Mouse (Mus musculus) liver, embryonic 14.5 days (tissue): Measurements from ENCODE around the gene Lrrc3c. TPM values are rescaled to one million over a fixed set of nuclear protein-coding genes. Genes with fewer than 3 reads are reported as not detected.
"Not testable (repeated sequence)": the region's sequence is repeated elsewhere in the genome, so short reads cannot be mapped to it uniquely, and the experiment has no call there.

Experiments used
- ATAC-seq: fragments of 200-750 bp; cut with Nextera tagmentation; 2 replicates; pipeline ENCODE4 v1.8.0; 2017; ENCODE audit warnings: moderate number of reproducible peaks, mild to moderate bottlenecking, moderate library complexity; ENCODE audit not compliant: insufficient read depth
- DNase-seq, 3 experiments: peaks; one replicate each; pipeline ENCODE4 v3.0.0-alpha.2; 2012 to 2013; ENCODE audit warnings: low read depth in 3 of 3, low spot score in 3 of 3
- H3K27ac ChIP-seq: fragments of 300-500 bp; sonication (generic); 2 replicates; pipeline ENCODE4 v1.5.1; 2014; ENCODE audit warnings: moderate library complexity, mild to moderate bottlenecking, control low read depth, inconsistent platforms
- H3K27me3 ChIP-seq: fragments of 300-500 bp; sonication (generic); 2 replicates; pipeline ENCODE4 v1.6.1; 2014; ENCODE audit warnings: mild to moderate bottlenecking, low read length, moderate library complexity; ENCODE audit not compliant: control insufficient read depth, insufficient read depth
- H3K36me3 ChIP-seq: fragments of 300-500 bp; sonication (generic); replicated peaks from 2 replicates; pipeline ENCODE4 v1.6.1; 2014; ENCODE audit warnings: low read depth; ENCODE audit not compliant: control insufficient read depth, insufficient read depth
- H3K4me1 ChIP-seq, 2 experiments: fragments of 200-500 bp in 1 of 2; fragments of 300-500 bp in 1 of 2; sonication (generic) in 1 of 2; replicated peaks; 2 replicates each; pipeline ENCODE4 v1.6.1; 2012 to 2014; ENCODE audit warnings: antibody characterized with exemption in 1 of 2, inconsistent platforms in 1 of 2, low read length in 1 of 2; ENCODE audit not compliant: control insufficient read depth in 2 of 2, insufficient read depth in 2 of 2
- H3K4me2 ChIP-seq: fragments of 300-500 bp; sonication (generic); 2 replicates; pipeline ENCODE4 v1.6.1; 2014; ENCODE audit warnings: low read depth, mild to moderate bottlenecking, control low read depth, moderate library complexity
- H3K4me3 ChIP-seq, 2 experiments: fragments of 200-500 bp in 1 of 2; fragments of 300-500 bp in 1 of 2; sonication (generic) in 1 of 2; 2 replicates each; pipeline ENCODE4 v1.5.1; 2012 to 2014; ENCODE audit warnings: low read depth in 2 of 2, low read length in 2 of 2, mild to moderate bottlenecking in 2 of 2, control low read depth in 1 of 2, inconsistent platforms in 1 of 2, moderate library complexity in 1 of 2; ENCODE audit not compliant: insufficient read depth in 1 of 2
- H3K9ac ChIP-seq: fragments of 300-500 bp; sonication (generic); replicated peaks from 2 replicates; pipeline ENCODE4 v1.6.1; 2014; ENCODE audit warnings: mild to moderate bottlenecking, control low read depth, moderate library complexity
- H3K9me3 ChIP-seq: fragments of 300-500 bp; sonication (generic); 2 replicates; pipeline ENCODE4 v1.6.1; 2016; ENCODE audit warnings: low read length, mixed read lengths; ENCODE audit not compliant: control insufficient read depth
- CTCF ChIP-seq: IDR thresholded peaks from 2 replicates; pipeline ENCODE4 v1.5.1; 2016; ENCODE audit warnings: antibody characterized with exemption, low read depth, control low read depth
- EP300 ChIP-seq: IDR thresholded peaks from 2 replicates; pipeline ENCODE4 v1.6.1; 2016; ENCODE audit warnings: antibody characterized with exemption, low read depth
- WGBS: fragments of 180-500 bp; shearing (Covaris S2); extraction: QIAGEN DNeasy Blood & Tissue Kit; methylation state at CpG from one replicate; pipeline ENCODE4 v1.1.7; 2014; ENCODE audit not compliant: insufficient replicate concordance; 5-methylcytosine and 5-hydroxymethylcytosine counted together
- polyA plus RNA-seq, 2 experiments: library from polyadenylated mRNA; depleted of rRNA in 1 of 2; stranded (reverse) in 1 of 2; unstranded in 1 of 2; fragments of >200 nt; fragmentation: Nextera tagmentation in 1 of 2; extraction: Ambion mirVana in 1 of 2; gene quantifications; 2 replicates each; pipeline versions ENCODE4 v1.2.1 to v1.2.3; 2012 to 2014

Lrrc3c gene
- polyA plus RNA-seq, 2 experiments: not detected

DNA sequence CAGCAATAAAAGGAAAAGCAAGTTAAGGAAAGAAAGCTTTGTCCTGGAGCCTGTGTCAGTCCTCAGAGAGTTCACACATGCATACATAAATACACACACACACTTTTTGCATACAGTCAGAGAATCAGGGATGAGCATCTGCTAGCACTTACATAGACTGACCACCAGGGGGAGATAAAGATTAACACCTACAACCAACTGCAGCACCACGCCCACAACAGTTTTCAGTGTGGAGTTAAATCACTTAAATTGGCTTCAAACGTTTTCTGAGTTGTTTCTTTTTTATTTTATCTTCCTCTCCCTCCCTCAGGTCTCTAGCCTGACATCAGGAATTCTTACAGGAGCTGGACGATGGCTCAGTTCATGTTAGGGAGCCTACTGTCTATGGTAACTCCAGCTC, 8.7 kb downstream of the Lrrc3c start:
- ATAC-seq (no peak), DNase-seq (peak in 1 of 3 experiments; percentile 25)
- H3K4me3 ChIP-seq: no peak overlapping the region
- H3K27me3 ChIP-seq: peaks cover 3% of the 10 kb centered on the region
- H3K27ac ChIP-seq: no peak overlapping the region
- 5% methylated on average over 3 of the region's 3 CpGs for WGBS
- no peaks in the 10 kb centered on the region for H3K9me3 ChIP-seq
- no peaks in the 10 kb centered on the region for H3K4me1 ChIP-seq
- TF ChIP-seq EP300 (no peak), CTCF (peak; percentile 85)
- H3K9ac ChIP-seq: no peak overlapping the region
- H3K36me3 ChIP-seq: no peaks in the 10 kb centered on the region
- H3K4me2 ChIP-seq: no peak overlapping the region

DNA sequence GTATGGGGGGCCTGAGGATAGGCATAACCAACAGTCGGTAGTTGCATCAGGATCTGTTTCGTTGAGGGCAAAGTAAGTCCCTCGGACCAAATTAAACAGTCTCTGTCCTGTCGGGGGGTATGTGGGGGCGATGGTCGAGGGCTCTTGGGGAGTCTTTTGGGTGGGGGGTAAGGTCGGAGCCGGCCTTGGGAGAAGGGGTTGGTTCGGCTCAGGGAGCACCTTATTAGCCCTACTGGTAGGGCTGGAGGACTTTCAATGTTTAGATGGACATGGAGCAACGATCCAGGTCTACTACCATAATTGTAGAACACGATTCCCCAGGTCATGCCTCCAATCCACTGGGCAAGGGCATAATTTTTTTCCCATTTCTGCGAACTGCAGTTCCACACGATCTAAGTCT, 22.7 kb downstream of the Lrrc3c start:
- no peak overlapping the region for H3K4me2 ChIP-seq
- no peak overlapping the region for H3K9ac ChIP-seq
- H3K36me3 ChIP-seq: no peaks in the 10 kb centered on the region
- no peaks in the 10 kb centered on the region for H3K27me3 ChIP-seq
- WGBS: 77% methylated on average over 13 of the region's 13 CpGs
- DNase-seq: no peak
- H3K4me1 ChIP-seq: no peaks in the 10 kb centered on the region
- no peaks in the 10 kb centered on the region for H3K9me3 ChIP-seq
- no peak for TF ChIP-seq CTCF
- TF ChIP-seq EP300: no peak
- H3K4me3 ChIP-seq: no peak overlapping the region
- ATAC-seq: no peak
- H3K27ac ChIP-seq: no peak overlapping the region

DNA sequence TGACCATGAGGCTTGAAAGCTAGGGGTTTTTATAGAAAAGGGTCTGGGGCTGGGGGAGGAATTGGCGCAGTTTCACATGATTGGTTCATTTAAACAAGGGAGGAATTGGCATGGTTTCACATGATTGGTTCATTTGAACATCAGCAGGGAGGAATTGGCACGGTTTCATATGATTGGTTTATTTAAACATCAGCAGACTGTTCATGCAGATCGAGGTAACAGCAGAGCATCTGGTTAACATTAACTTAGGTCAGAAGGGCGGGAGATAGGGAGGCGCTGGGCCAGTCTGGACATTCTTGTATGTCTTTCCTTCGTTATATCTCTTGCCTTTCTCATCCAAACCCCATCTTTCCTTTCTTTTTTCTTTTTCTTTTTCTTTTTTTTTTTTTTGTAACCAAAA, 25.9 kb downstream of the Lrrc3c start:
- not testable (repeated sequence) for H3K4me2 ChIP-seq, H3K36me3 ChIP-seq, H3K4me3 ChIP-seq, H3K27ac ChIP-seq, ATAC-seq, H3K9me3 ChIP-seq, H3K9ac ChIP-seq, H3K27me3 ChIP-seq, DNase-seq, H3K4me1 ChIP-seq
- WGBS: 64% methylated on average over 6 of the region's 6 CpGs

DNA sequence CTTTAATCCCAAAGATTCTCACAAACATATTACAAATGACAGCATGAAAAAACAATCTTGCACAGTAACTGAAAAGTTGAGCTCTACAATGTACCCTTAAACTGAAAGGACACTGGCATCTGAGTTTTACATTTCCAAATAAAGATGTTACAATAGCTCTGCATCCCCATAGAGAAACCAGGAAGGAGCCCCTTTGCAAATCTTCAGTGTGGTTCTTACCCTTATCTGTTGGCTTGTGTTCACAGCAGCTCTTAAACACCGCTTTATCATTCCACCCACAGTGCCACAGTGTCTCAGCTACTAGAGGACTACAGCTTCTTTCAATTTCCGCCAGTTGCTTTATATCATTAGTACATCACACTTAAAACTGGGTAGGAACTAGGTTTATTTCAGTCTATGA, 26.3 kb downstream of the Lrrc3c start:
- H3K36me3 ChIP-seq, H3K4me3 ChIP-seq, H3K9ac ChIP-seq, DNase-seq, H3K27me3 ChIP-seq, H3K4me2 ChIP-seq, ATAC-seq, H3K4me1 ChIP-seq, H3K9me3 ChIP-seq, H3K27ac ChIP-seq: not testable (repeated sequence)
- 66% methylated on average over 2 of the region's 2 CpGs for WGBS

DNA sequence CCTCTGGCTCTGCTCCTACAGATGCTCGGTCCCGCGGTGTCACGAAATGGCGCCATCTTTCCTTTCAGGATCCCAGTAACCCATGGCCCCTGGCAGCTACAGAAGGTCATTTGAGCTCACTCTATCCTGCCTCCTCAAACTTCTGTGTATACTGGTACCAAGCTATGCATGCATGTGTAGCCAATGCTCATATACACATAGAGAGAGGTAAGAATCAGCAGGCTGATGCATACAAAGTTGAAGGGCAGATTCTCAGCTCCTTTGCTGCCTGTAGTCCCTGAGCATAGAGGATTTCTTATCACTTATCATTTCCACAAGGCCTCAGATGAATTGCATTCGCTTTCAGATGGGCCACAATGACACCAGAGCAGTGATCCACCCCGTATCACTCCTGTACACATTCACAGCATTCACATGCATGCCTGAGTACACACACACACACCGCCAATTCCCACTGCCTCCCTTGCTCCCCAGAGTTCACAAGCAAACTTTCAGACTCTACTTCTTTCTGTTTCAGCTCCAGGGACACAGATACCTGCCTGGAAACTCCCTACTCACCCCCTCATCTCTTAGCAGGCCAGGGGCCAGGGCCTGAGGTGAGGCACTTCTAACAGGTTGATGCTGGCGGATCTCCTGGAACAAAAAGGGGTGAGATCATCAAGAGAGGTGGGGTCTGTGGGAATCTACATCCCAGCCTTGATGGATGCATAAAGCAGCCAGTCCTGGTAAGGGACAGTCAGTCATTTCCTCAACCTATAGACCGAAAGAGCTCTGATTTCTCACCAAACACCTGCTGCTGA, 27.7 kb downstream of the Lrrc3c start, which contains the start of the genes Gm12355 and Gsdma3:
TSS of gene Gm12355 (minus strand) at position 51 of the 800 bp plus-strand sequence.
TSS of gene Gsdma3 (plus strand) at position 750 of the 800 bp plus-strand sequence.
- TF ChIP-seq EP300: no peak
- no peak for TF ChIP-seq CTCF
- Histone ChIP-seq H3K4me1 (no peaks in the 10 kb centered on the region), H3K4me3 (no peak within 1 kb of the TSS), H3K27ac (no peak within 1 kb of the TSS), H3K36me3 (no peaks in the 10 kb centered on the region), H3K27me3 (no peaks in the 10 kb centered on the region), H3K9me3 (no peaks in the 10 kb centered on the region), H3K4me2 (no peak within 1 kb of the TSS), H3K9ac (no peak within 1 kb of the TSS)
- ATAC-seq (no peak), DNase-seq (no peak)
- WGBS: 73% methylated on average over 10 of the region's 10 CpGs
